Mouse (Mus musculus) heart, postnatal 0 days (tissue): ENCODE measurements around the gene Prdm9. TPM values are rescaled to one million over a fixed set of nuclear protein-coding genes. Genes with fewer than 3 reads are reported as not detected.
A peak's percentile ranks its signal among the peaks of the same experiment; 100 is the strongest.

Experiments used
- ATAC-seq: fragments of 200-750 bp; cut with Nextera tagmentation; 2 replicates; pipeline ENCODE4 v1.8.0; 2017; ENCODE audit warnings: low read depth, moderate number of reproducible peaks, moderate library complexity; ENCODE audit not compliant: insufficient read depth
- DNase-seq: peaks from one replicate; pipeline ENCODE4 v3.0.0-alpha.2; 2016; ENCODE audit warnings: low spot score
- H3K27ac ChIP-seq: fragments of 300-500 bp; sonication (generic); 2 replicates; pipeline ENCODE4 v1.5.1; 2014; ENCODE audit warnings: low read depth, mild to moderate bottlenecking
- H3K27me3 ChIP-seq: fragments of 300-500 bp; sonication (generic); 2 replicates; pipeline ENCODE4 v1.6.1; 2014; ENCODE audit warnings: low read length, mixed read lengths; ENCODE audit not compliant: control insufficient read depth, insufficient read depth
- H3K36me3 ChIP-seq: fragments of 300-500 bp; sonication (generic); replicated peaks from 2 replicates; pipeline ENCODE4 v1.6.1; 2014; ENCODE audit warnings: low read length, mixed read lengths; ENCODE audit not compliant: control insufficient read depth, insufficient read depth
- H3K4me1 ChIP-seq: fragments of 300-500 bp; sonication (generic); 2 replicates; pipeline ENCODE4 v1.6.1; 2014; ENCODE audit warnings: antibody characterized with exemption; ENCODE audit not compliant: control insufficient read depth, insufficient read depth
- H3K4me2 ChIP-seq: fragments of 300-500 bp; sonication (generic); 2 replicates; pipeline ENCODE4 v1.6.1; 2014; ENCODE audit warnings: low read depth, mild to moderate bottlenecking, low read length, moderate library complexity
- H3K4me3 ChIP-seq: fragments of 300-500 bp; sonication (generic); 2 replicates; pipeline ENCODE4 v1.5.1; 2014; ENCODE audit warnings: low read depth, low read length
- H3K9ac ChIP-seq: fragments of 300-500 bp; sonication (generic); replicated peaks from 2 replicates; pipeline ENCODE4 v1.6.1; 2014; ENCODE audit warnings: low read depth, low read length, mixed read lengths
- H3K9me3 ChIP-seq: fragments of 300-500 bp; sonication (generic); replicated peaks from 2 replicates; pipeline ENCODE4 v1.6.1; 2016; ENCODE audit warnings: low read length; ENCODE audit not compliant: control insufficient read depth
- CTCF ChIP-seq: IDR thresholded peaks from 2 replicates; pipeline ENCODE4 v1.5.1; 2016; ENCODE audit warnings: antibody characterized with exemption, control low read depth, low read depth
- EP300 ChIP-seq: IDR thresholded peaks from 2 replicates; pipeline ENCODE4 v1.6.1; 2016; ENCODE audit warnings: antibody characterized with exemption, low read depth
- WGBS: fragments of 180-500 bp; shearing (Covaris S2); extraction: QIAGEN DNeasy Blood & Tissue Kit; methylation state at CpG from one replicate; pipeline ENCODE4 v1.1.7; 2014; 5-methylcytosine and 5-hydroxymethylcytosine counted together
- polyA plus RNA-seq: library from polyadenylated mRNA; unstranded; fragments of >200 nt; fragmentation: Nextera tagmentation; extraction: Ambion mirVana; gene quantifications from 2 replicates; pipeline ENCODE4 v1.2.1, GENCODE M21; 2015
- total RNA-seq: library from RNA; depleted of rRNA; stranded (reverse); fragments of >200 nt; gene quantifications from 2 replicates; pipeline ENCODE4 v1.2.3, GENCODE M21; 2014; ENCODE audit warnings: low replicate concordance

Prdm9 gene
- total and polyA plus RNA-seq, 2 experiments from 2014 or later, result 1.7 to 2.3 TPM

- WGBS, result 0% methylated on average over 33 of the region's 33 CpGs
- H3K4me2 ChIP-seq, result peak overlapping the region; percentile 85
- no peak; the same call in 1 of the 2 replicates for ATAC-seq
- H3K9me3 ChIP-seq, result no peaks in the 10 kb centered on the region
- H3K9ac ChIP-seq, result no peak overlapping the region
- no peaks in the 10 kb centered on the region for H3K36me3 ChIP-seq
- peaks cover 12% of the 10 kb centered on the region; the same call in 1 of the 2 replicates for H3K27me3 ChIP-seq
- peak overlapping the region; percentile 53 for H3K4me3 ChIP-seq
- H3K4me1 ChIP-seq, result peaks cover 3% of the 10 kb centered on the region; the same call in 1 of the 2 replicates
- H3K27ac ChIP-seq, result no peak overlapping the region
- no peak for DNase-seq
- TF ChIP-seq CTCF, result no peak
- TF ChIP-seq EP300, result no peak
These were observed 27.7 kb downstream of the Prdm9 start for GRCm38 (mm10) chr17:15536457-15536904.

GRCm38 (mm10) chr17:15535943-15536342 is 28.2 kb downstream of the Prdm9 start:
- peak overlapping the region; percentile 53 for H3K4me3 ChIP-seq
- TF ChIP-seq EP300 (no peak), CTCF (no peak)
- peaks cover 3% of the 10 kb centered on the region; the same call in 1 of the 2 replicates for H3K4me1 ChIP-seq
- H3K9ac ChIP-seq, result no peak overlapping the region
- H3K9me3 ChIP-seq, result no peaks in the 10 kb centered on the region
- ATAC-seq (no peak), DNase-seq (no peak)
- H3K27me3 ChIP-seq, result peaks cover 12% of the 10 kb centered on the region; the same call in 1 of the 2 replicates
- H3K36me3 ChIP-seq, result no peaks in the 10 kb centered on the region
- 16% methylated on average over 8 of the region's 8 CpGs for WGBS
- peak overlapping the region; percentile 85 for H3K4me2 ChIP-seq
- no peak overlapping the region for H3K27ac ChIP-seq

- WGBS, result 51% methylated on average over 11 of the region's 11 CpGs
- DNase-seq, result no peak
- Histone ChIP-seq H3K4me3 (no peak overlapping the region), H3K36me3 (no peaks in the 10 kb centered on the region), H3K27me3 (peaks cover 12% of the 10 kb centered on the region; the same call in 1 of the 2 replicates), H3K27ac (no peak overlapping the region), H3K4me1 (peaks cover 3% of the 10 kb centered on the region; the same call in 1 of the 2 replicates), H3K9ac (no peak overlapping the region), H3K4me2 (peak overlapping the region; percentile 85; the same call in 1 of the 2 replicates), H3K9me3 (no peaks in the 10 kb centered on the region)
- TF ChIP-seq CTCF, result no peak
- no peak for TF ChIP-seq EP300
- no peak for ATAC-seq
These were observed 28.9 kb downstream of the Prdm9 start for GRCm38 (mm10) chr17:15535162-15535800.

DNA sequence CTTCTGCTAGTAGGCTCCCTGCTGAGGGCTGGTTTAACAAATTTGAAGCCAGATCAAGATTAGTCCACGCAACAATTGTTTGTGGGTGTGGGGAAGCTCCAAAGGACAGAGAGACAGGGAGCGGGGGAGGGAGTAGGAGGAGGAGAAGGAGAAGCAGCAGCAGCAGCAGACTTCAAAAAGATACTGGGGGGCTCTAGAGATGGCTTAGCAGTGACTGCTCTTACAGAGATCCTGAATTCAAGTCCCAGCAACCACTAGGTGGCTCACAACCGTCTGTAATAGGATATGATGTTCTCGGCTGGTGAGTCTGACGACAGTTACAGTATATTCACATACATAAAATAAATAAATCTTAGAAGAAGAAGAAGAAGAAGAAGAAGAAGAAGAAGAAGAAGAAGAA is 34.0 kb downstream of the Prdm9 start:
- Histone ChIP-seq H3K27me3 (0 out of 2 replicates have a peak, but pooled peaks cover under 1% of the 10 kb centered on the region), H3K9ac (no peak overlapping the region), H3K4me3 (no peak overlapping the region), H3K4me2 (no peak overlapping the region), H3K36me3 (0 out of 2 replicates have a peak, but pooled peaks cover 1% of the 10 kb centered on the region), H3K4me1 (peaks cover 8% of the 10 kb centered on the region), H3K9me3 (no peaks in the 10 kb centered on the region), H3K27ac (no peak overlapping the region)
- no peak for ATAC-seq
- DNase-seq, result peak; percentile 19
- TF ChIP-seq CTCF (peak; percentile 51), EP300 (no peak)
- 9% methylated on average over 5 of the region's 5 CpGs for WGBS

- Histone ChIP-seq H3K9ac (no peak overlapping the region), H3K27ac (no peak overlapping the region), H3K27me3 (no peaks in the 10 kb centered on the region), H3K4me3 (no peak overlapping the region), H3K9me3 (no peaks in the 10 kb centered on the region), H3K4me2 (no peak overlapping the region), H3K36me3 (peaks cover 14% of the 10 kb centered on the region), H3K4me1 (peaks cover 8% of the 10 kb centered on the region)
- ATAC-seq, result no peak
- DNase-seq, result no peak
- TF ChIP-seq EP300, result no peak
- TF ChIP-seq CTCF, result no peak
- 88% methylated on average over 2 of the region's 2 CpGs for WGBS
These were observed 35.3 kb downstream of the Prdm9 start for GRCm38 (mm10) chr17:15528887-15529286.

GRCm38 (mm10) chr17:15527811-15528136 is 36.4 kb downstream of the Prdm9 start:
- TF ChIP-seq CTCF (no peak), EP300 (no peak)
- Histone ChIP-seq H3K4me1 (peaks cover 8% of the 10 kb centered on the region), H3K9me3 (no peaks in the 10 kb centered on the region), H3K36me3 (peaks cover 23% of the 10 kb centered on the region), H3K9ac (peak overlapping the region; percentile 56), H3K4me3 (peak overlapping the region; percentile 61), H3K4me2 (peak overlapping the region; percentile 82), H3K27me3 (no peaks in the 10 kb centered on the region), H3K27ac (peak overlapping the region; percentile 84; the same call in 1 of the 2 replicates)
- WGBS, result 38% methylated on average over 3 of the region's 3 CpGs
- ATAC-seq (no peak), DNase-seq (no peak)
